Mouse (Mus musculus) kidney, embryonic 16.5 days (tissue): ENCODE data around the gene Rere. TPM values are rescaled to one million over a fixed set of nuclear protein-coding genes. Genes with fewer than 3 reads are reported as not detected.

Source experiments
- ATAC-seq: fragments of 200-750 bp; cut with Nextera tagmentation; 2 replicates; pipeline ENCODE4 v1.8.0; 2017; ENCODE audit warnings: moderate TSS enrichment; ENCODE audit not compliant: low FRiP score, low TSS enrichment
- H3K27ac ChIP-seq: fragments of 300-500 bp; sonication (generic); 2 replicates; pipeline ENCODE4 v1.5.1; 2014; ENCODE audit warnings: low read length
- H3K27me3 ChIP-seq: fragments of 300-500 bp; sonication (generic); 2 replicates; pipeline ENCODE4 v1.6.1; 2014; ENCODE audit warnings: low read length, control low read depth, mixed read lengths; ENCODE audit not compliant: insufficient read depth
- H3K36me3 ChIP-seq: fragments of 300-500 bp; sonication (generic); 2 replicates; pipeline ENCODE4 v1.6.1; 2014; ENCODE audit warnings: low read length, control low read depth, mixed read lengths; ENCODE audit not compliant: insufficient read depth
- H3K4me1 ChIP-seq: fragments of 300-500 bp; sonication (generic); 2 replicates; pipeline ENCODE4 v1.6.1; 2014; ENCODE audit warnings: low read length, control low read depth, mixed read lengths; ENCODE audit not compliant: insufficient read depth
- H3K4me2 ChIP-seq: fragments of 300-500 bp; sonication (generic); replicated peaks from 2 replicates; pipeline ENCODE4 v1.6.1; 2014; ENCODE audit warnings: low read depth, low read length
- H3K4me3 ChIP-seq: fragments of 300-500 bp; sonication (generic); 2 replicates; pipeline ENCODE4 v1.5.1; 2014; ENCODE audit warnings: mild to moderate bottlenecking, low read length
- H3K9ac ChIP-seq: fragments of 300-500 bp; sonication (generic); replicated peaks from 2 replicates; pipeline ENCODE4 v1.6.1; 2014; ENCODE audit warnings: low read length
- H3K9me3 ChIP-seq: fragments of 300-500 bp; sonication (generic); 2 replicates; pipeline ENCODE4 v1.6.1; 2016; ENCODE audit warnings: low read length, control low read depth
- WGBS: fragments of 180-500 bp; shearing (Covaris S2); extraction: QIAGEN DNeasy Blood & Tissue Kit; methylation state at CpG from one replicate; pipeline ENCODE4 v1.1.7; 2014; 5-methylcytosine and 5-hydroxymethylcytosine counted together
- polyA plus RNA-seq: library from polyadenylated mRNA; unstranded; fragments of >200 nt; fragmentation: Nextera tagmentation; extraction: Ambion mirVana; gene quantifications from 2 replicates; pipeline ENCODE4 v1.2.1, GENCODE M21; 2015

Gene Rere
- polyA plus RNA-seq, 1 experiment from 2014 or later: 30.7 TPM

DNA sequence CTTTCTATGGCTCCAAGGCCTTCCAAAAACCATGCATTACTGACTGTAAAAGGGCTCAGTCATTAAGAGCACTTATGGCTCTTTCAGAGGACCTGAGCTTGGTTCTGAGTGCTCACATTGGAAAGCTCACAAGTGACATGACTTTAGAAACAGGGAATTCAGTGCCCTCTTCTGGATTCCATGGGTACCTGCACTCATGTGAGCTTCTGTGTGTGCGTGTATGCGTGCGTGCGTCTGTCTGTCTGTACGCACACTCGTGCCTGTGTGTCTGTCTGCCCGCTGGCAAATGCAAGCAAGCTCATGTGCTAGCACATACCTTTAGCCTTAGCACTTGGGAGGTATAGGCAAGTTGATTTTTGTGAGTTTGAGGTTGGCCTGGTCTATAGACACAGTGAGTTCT is 14.5 kb downstream of the Rere start:
- WGBS: 97% methylated on average over 7 of the region's 7 CpGs
- H3K4me3 ChIP-seq: no peak overlapping the region
- H3K27me3 ChIP-seq: no peaks in the 10 kb centered on the region
- no peak for ATAC-seq
- H3K27ac ChIP-seq: no peak overlapping the region
- 0 out of 2 replicates have a peak, but pooled peaks cover 3% of the 10 kb centered on the region for H3K9me3 ChIP-seq
- no peak overlapping the region for H3K4me2 ChIP-seq
- peaks cover 12% of the 10 kb centered on the region; the same call in 1 of the 2 replicates for H3K36me3 ChIP-seq
- peaks cover 2% of the 10 kb centered on the region; the same call in 1 of the 2 replicates for H3K4me1 ChIP-seq
- H3K9ac ChIP-seq: no peak overlapping the region

DNA sequence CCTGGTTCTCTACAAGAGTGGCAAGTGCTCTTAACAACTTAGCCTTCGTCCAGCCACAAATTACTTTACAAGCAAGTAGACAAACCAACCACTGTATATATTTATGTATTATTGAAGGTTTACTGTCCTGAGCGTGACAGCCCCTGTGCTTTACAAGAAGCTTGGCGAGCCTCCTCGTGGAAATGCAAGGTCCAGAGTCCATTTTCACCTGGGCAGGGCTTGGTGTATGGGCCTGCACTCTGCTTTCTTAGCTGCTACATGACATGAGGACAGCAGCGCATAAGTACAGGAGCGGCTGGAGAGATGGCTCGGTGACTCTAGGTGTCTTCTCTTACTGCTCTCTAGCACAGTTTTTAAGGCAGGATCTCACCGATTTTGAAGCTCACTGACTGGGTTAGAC is 21.3 kb downstream of the Rere start:
- no peak overlapping the region for H3K27ac ChIP-seq
- no peak overlapping the region for H3K4me3 ChIP-seq
- H3K27me3 ChIP-seq: no peaks in the 10 kb centered on the region
- H3K4me2 ChIP-seq: no peak overlapping the region
- H3K4me1 ChIP-seq: peaks cover 21% of the 10 kb centered on the region
- H3K36me3 ChIP-seq: 0 out of 2 replicates have a peak, but pooled peaks cover 4% of the 10 kb centered on the region
- H3K9ac ChIP-seq: no peak overlapping the region
- no peak for ATAC-seq
- no peaks in the 10 kb centered on the region for H3K9me3 ChIP-seq
- WGBS: 92% methylated on average over 8 of the region's 8 CpGs

DNA sequence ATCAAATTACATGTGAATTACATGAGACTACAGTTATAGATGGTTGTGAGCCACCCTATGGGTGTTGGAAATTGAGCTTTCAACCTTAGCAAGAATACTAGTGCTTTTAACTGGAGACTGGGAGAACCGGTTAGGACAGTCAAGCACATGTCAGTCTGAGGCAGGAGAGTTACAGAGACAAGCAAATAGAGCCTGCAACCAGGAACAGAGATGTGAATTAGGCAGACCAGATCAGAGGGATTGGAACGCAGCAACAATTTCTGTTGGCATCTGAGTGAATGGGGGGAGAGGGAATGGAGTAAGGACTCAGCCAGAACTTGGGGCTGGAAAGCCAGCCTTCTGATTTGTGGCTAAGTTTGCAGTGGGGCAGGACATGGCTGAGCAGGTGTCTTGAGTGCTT is 25.3 kb downstream of the Rere start:
- no peak overlapping the region for H3K4me3 ChIP-seq
- no peaks in the 10 kb centered on the region for H3K36me3 ChIP-seq
- no peak overlapping the region for H3K27ac ChIP-seq
- H3K9ac ChIP-seq: no peak overlapping the region
- H3K9me3 ChIP-seq: no peaks in the 10 kb centered on the region
- peaks cover 25% of the 10 kb centered on the region for H3K4me1 ChIP-seq
- no peak overlapping the region for H3K4me2 ChIP-seq
- peak; percentile 51; the same call in 1 of the 2 replicates for ATAC-seq
- H3K27me3 ChIP-seq: no peaks in the 10 kb centered on the region
- WGBS: 65% methylated on average over 2 of the region's 2 CpGs

GRCm38 (mm10) chr4:150307226-150307625 is 25.8 kb downstream of the Rere start:
- peaks cover 25% of the 10 kb centered on the region for H3K4me1 ChIP-seq
- H3K4me3 ChIP-seq: no peak overlapping the region
- H3K36me3 ChIP-seq: no peaks in the 10 kb centered on the region
- no peaks in the 10 kb centered on the region for H3K27me3 ChIP-seq
- no peaks in the 10 kb centered on the region for H3K9me3 ChIP-seq
- H3K27ac ChIP-seq: no peak overlapping the region
- H3K4me2 ChIP-seq: no peak overlapping the region
- no peak overlapping the region for H3K9ac ChIP-seq
- no peak for ATAC-seq
- WGBS: 87% methylated on average over 1 of the region's 1 CpGs

DNA sequence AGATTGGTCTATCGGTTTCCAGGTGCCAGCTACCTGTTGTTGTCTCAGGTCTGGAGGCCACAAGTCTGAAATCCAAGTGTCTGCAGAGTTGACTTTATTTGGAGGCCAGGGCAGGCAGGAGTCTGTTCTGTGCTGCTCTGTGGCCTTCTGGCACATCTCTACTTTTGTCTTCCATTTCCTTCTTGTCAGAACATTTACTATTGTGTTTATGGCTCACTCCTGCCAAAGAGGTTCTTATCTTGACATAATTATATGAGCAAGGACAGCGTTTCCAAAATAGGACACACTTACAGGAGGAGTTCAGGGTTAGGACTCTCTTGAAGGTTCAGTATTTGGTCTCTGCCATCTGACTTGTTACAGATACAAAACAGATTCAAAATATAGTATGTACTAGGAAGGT is 30.0 kb downstream of the Rere start:
- WGBS: 65% methylated on average over 2 of the region's 2 CpGs
- Histone ChIP-seq H3K27me3 (no peaks in the 10 kb centered on the region), H3K36me3 (no peaks in the 10 kb centered on the region), H3K9ac (no peak overlapping the region), H3K4me2 (no peak overlapping the region), H3K4me3 (no peak overlapping the region), H3K9me3 (no peaks in the 10 kb centered on the region), H3K4me1 (peaks cover 15% of the 10 kb centered on the region), H3K27ac (no peak overlapping the region)
- no peak for ATAC-seq

GRCm38 (mm10) chr4:150312646-150313045 is 31.2 kb downstream of the Rere start:
- H3K9ac ChIP-seq: no peak overlapping the region
- H3K36me3 ChIP-seq: no peaks in the 10 kb centered on the region
- H3K4me2 ChIP-seq: no peak overlapping the region
- no peak for ATAC-seq
- no peak overlapping the region for H3K4me3 ChIP-seq
- H3K9me3 ChIP-seq: no peaks in the 10 kb centered on the region
- no peak overlapping the region for H3K27ac ChIP-seq
- H3K4me1 ChIP-seq: peaks cover 5% of the 10 kb centered on the region
- WGBS: 87% methylated on average over 2 of the region's 2 CpGs
- H3K27me3 ChIP-seq: no peaks in the 10 kb centered on the region

- Histone ChIP-seq H3K9me3 (no peaks in the 10 kb centered on the region), H3K4me3 (no peak overlapping the region), H3K27ac (no peak overlapping the region), H3K4me1 (peaks cover 1% of the 10 kb centered on the region; the same call in 1 of the 2 replicates), H3K36me3 (no peaks in the 10 kb centered on the region), H3K9ac (no peak overlapping the region), H3K4me2 (no peak overlapping the region), H3K27me3 (no peaks in the 10 kb centered on the region)
- WGBS: 92% methylated on average over 19 of the region's 19 CpGs
- ATAC-seq: no peak
Observed at GRCm38 (mm10) chr4:150315301-150315700, 33.9 kb downstream of the Rere start.

GRCm38 (mm10) chr4:150316546-150316945 is 35.1 kb downstream of the Rere start:
- Histone ChIP-seq H3K9me3 (no peaks in the 10 kb centered on the region), H3K4me1 (no peaks in the 10 kb centered on the region), H3K4me3 (no peak overlapping the region), H3K9ac (no peak overlapping the region), H3K4me2 (no peak overlapping the region), H3K27ac (no peak overlapping the region), H3K27me3 (no peaks in the 10 kb centered on the region), H3K36me3 (no peaks in the 10 kb centered on the region)
- 62% methylated on average over 1 of the region's 1 CpGs for WGBS
- ATAC-seq: no peak

GRCm38 (mm10) chr4:150325046-150325801 is 43.8 kb downstream of the Rere start:
- H3K4me3 ChIP-seq: no peak overlapping the region
- WGBS: 86% methylated on average over 3 of the region's 3 CpGs
- no peak for ATAC-seq
- peaks cover 3% of the 10 kb centered on the region; the same call in 1 of the 2 replicates for H3K9me3 ChIP-seq
- no peaks in the 10 kb centered on the region for H3K4me1 ChIP-seq
- no peak overlapping the region for H3K4me2 ChIP-seq
- H3K27ac ChIP-seq: no peak overlapping the region
- H3K9ac ChIP-seq: no peak overlapping the region
- no peaks in the 10 kb centered on the region for H3K27me3 ChIP-seq
- H3K36me3 ChIP-seq: no peaks in the 10 kb centered on the region

DNA sequence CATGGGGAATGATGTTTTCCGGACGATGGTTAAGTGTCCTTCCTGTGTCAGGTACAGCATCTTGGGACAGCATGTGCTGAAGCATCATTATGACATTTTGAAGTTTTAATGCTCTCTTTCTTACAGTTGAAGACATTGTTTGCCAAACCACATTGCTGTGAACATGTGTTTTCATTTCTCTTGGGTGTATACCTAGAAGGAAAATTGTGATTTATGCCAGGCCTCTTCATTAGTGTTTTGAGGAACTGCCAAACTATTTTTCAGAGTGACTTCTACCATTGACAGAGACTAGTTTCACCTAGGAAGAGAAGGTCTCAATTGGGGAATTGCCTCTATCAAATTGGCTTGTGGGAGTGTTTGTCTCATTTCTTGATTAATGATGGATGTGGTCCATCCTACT is 44.6 kb downstream of the Rere start:
- no peak for ATAC-seq
- WGBS: 82% methylated on average over 2 of the region's 2 CpGs

More for the DNA sequence above, 44.6 kb downstream of the Rere start:
- H3K4me3 ChIP-seq: no peak overlapping the region
- H3K36me3 ChIP-seq: no peaks in the 10 kb centered on the region
- peaks cover 3% of the 10 kb centered on the region; the same call in 1 of the 2 replicates for H3K9me3 ChIP-seq
- H3K4me2 ChIP-seq: no peak overlapping the region
- no peak overlapping the region for H3K9ac ChIP-seq
- no peaks in the 10 kb centered on the region for H3K27me3 ChIP-seq
- no peak overlapping the region for H3K27ac ChIP-seq
- H3K4me1 ChIP-seq: no peaks in the 10 kb centered on the region
